Mouse (Mus musculus) hindbrain, embryonic 15.5 days (tissue): Measurements from ENCODE around the gene Palm3. TPM values are rescaled to one million over a fixed set of nuclear protein-coding genes. Genes with fewer than 3 reads are reported as not detected.

Source experiments
- ATAC-seq: fragments of 200-750 bp; cut with Nextera tagmentation; 2 replicates; pipeline ENCODE4 v1.8.0; 2017; ENCODE audit warnings: low read depth, moderate number of reproducible peaks, moderate TSS enrichment; ENCODE audit not compliant: low FRiP score
- H3K27ac ChIP-seq: fragments of 300-500 bp; sonication (generic); replicated peaks from 2 replicates; pipeline ENCODE4 v1.5.1; 2015; ENCODE audit warnings: mild to moderate bottlenecking, inconsistent platforms
- H3K27me3 ChIP-seq: fragments of 300-500 bp; sonication (generic); 2 replicates; pipeline ENCODE4 v1.6.1; 2015; ENCODE audit warnings: control low read depth, inconsistent platforms
- H3K36me3 ChIP-seq: fragments of 300-500 bp; sonication (generic); 2 replicates; pipeline ENCODE4 v1.6.1; 2015; ENCODE audit warnings: control low read depth, inconsistent platforms
- H3K4me1 ChIP-seq: fragments of 300-500 bp; sonication (generic); replicated peaks from 2 replicates; pipeline ENCODE4 v1.6.1; 2015; ENCODE audit warnings: control low read depth, inconsistent platforms
- H3K4me2 ChIP-seq: fragments of 300-500 bp; sonication (generic); 2 replicates; pipeline ENCODE4 v1.6.1; 2015; ENCODE audit warnings: moderate library complexity, mild to moderate bottlenecking, inconsistent platforms
- H3K4me3 ChIP-seq: fragments of 300-500 bp; sonication (generic); 2 replicates; pipeline ENCODE4 v1.5.1; 2015; ENCODE audit warnings: mild to moderate bottlenecking, inconsistent platforms
- H3K9ac ChIP-seq: fragments of 300-500 bp; sonication (generic); 2 replicates; pipeline ENCODE4 v1.6.1; 2015; ENCODE audit warnings: inconsistent platforms
- H3K9me3 ChIP-seq: fragments of 300-500 bp; sonication (generic); 2 replicates; pipeline ENCODE4 v1.6.1; 2016; ENCODE audit warnings: control low read depth, inconsistent platforms
- WGBS: fragments of 180-500 bp; shearing (Covaris S2); methylation state at CpG from one replicate; pipeline ENCODE4 v1.1.7; 2015; 5-methylcytosine and 5-hydroxymethylcytosine counted together
- polyA plus RNA-seq: library from polyadenylated mRNA; unstranded; fragments of >200 nt; fragmentation: Nextera tagmentation; extraction: Ambion mirVana; gene quantifications from 2 replicates; pipeline ENCODE4 v1.2.1, GENCODE M21; 2015

Palm3 gene
- polyA plus RNA-seq, 1 experiment from 2014 or later = 8.8 TPM

DNA sequence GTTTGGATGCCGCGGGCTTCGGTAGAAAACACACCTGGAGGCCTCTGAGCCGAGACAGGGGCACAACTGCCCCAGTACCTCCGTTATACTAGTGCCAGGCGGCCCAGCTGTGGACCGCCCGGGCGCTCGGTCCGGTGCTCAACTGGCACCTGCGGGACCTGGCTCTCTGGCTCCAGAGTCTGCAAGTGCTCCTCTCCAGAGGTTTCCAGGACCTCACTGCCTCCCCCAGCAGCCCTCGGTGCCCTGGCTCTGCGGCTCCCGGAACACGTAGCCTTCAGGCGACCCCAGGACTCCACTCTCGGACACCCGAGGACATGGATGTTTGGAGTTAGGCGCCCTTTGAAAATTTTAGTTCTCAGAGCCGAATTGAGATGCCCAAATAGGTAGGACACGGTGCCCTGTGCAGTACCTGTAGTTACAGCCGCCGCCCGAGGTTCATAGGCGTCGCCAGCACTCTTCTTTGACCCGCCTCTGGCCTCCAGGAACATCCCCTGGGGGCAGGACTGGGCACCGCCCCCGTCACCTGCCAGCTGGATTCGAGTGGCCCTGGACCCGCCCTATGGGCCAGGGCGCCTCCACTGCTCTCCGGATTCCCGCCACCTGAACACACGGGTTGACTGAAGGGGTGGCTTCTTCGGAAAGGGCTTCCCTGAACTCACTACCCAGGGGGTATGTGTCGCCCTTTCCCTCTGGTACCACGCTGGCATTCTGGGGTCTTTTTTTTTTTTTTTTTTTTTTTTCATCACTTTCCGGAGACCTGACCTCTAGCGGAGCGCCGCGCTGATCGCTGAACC lies 9.4 kb upstream of the Palm3 start, which contains the start of gene 2210011C24Rik:
2210011C24Rik (minus strand) TSS at position 467 of the 794 bp plus-strand sequence.
- peak within 1 kb of the TSS; percentile 99 for H3K4me2 ChIP-seq
- peak within 1 kb of the TSS; percentile 58 for H3K9ac ChIP-seq
- peaks cover 28% of the 10 kb centered on the region for H3K4me1 ChIP-seq
- H3K9me3 ChIP-seq = no peaks in the 10 kb centered on the region
- H3K27ac ChIP-seq = no peak within 1 kb of the TSS
- H3K27me3 ChIP-seq = peaks cover 34% of the 10 kb centered on the region
- peak within 1 kb of the TSS; percentile 48 for H3K4me3 ChIP-seq
- ATAC-seq = no peak
- WGBS = 1% methylated on average over 45 of the region's 45 CpGs
- H3K36me3 ChIP-seq = no peaks in the 10 kb centered on the region

DNA sequence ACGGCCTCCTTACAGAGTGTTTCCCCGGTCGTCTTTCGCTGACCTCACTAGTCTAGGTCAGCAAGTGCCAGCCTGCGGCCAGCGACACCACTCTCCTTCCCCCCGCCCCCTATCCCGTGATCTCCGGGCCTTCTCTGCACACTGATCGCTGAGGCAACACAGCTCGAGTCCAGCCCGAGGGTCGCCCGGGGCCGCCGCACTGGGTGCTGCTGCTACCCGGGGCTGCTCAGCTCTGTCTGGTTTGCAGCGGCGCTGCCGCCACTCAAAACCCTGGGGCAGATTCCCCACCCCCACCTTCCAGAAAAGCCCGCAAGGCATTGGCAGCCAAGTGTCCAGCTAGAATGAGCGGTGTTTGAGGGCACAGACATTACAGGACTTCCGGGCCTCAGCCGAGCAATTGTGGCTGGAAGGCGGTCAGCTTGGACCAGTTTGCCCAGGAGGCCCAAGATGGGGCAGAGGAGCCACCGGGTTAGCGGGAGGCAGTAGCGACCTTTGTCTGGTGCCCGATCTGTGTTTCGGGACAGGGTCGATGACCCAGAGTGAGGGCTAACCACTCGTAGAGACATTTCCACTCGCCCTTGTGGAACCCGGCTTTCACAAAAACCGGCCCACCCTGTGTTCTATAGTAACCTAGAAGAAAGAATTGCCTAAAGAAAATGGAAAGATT lies 8.6 kb upstream of the Palm3 start:
- H3K27ac ChIP-seq = no peak overlapping the region
- 8% methylated on average over 35 of the region's 35 CpGs for WGBS
- H3K27me3 ChIP-seq = peaks cover 34% of the 10 kb centered on the region
- H3K9me3 ChIP-seq = no peaks in the 10 kb centered on the region
- peak overlapping the region; percentile 99 for H3K4me2 ChIP-seq
- H3K9ac ChIP-seq = no peak overlapping the region
- H3K4me1 ChIP-seq = peaks cover 28% of the 10 kb centered on the region
- no peaks in the 10 kb centered on the region for H3K36me3 ChIP-seq
- ATAC-seq = no peak
- H3K4me3 ChIP-seq = peak overlapping the region; percentile 48

DNA sequence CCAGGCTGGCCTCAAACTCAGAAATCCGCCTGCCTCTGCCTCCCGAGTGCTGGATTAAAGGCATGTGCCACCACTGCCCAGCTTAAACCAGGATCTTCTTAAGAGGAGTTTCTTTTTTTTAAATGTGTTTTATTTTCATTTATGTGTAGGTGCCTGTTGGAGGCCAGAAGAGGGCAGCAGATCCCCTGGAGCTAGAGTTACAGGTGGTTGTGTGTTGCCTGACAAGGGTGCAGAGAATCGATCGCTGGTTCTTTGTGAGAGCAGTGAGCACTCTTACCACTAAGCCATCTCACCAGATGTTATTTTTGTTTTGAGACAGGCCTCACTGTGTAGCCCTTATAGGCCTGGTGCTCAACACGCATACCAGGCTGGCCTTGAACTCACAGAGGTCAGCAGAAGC lies 5.4 kb upstream of the Palm3 start:
- 94% methylated on average over 5 of the region's 5 CpGs for WGBS
- Histone ChIP-seq H3K4me3 (no peak overlapping the region), H3K9ac (no peak overlapping the region), H3K9me3 (no peaks in the 10 kb centered on the region), H3K4me1 (peaks cover 18% of the 10 kb centered on the region), H3K36me3 (no peaks in the 10 kb centered on the region), H3K4me2 (no peak overlapping the region), H3K27me3 (peaks cover 30% of the 10 kb centered on the region), H3K27ac (no peak overlapping the region)
- no peak for ATAC-seq

DNA sequence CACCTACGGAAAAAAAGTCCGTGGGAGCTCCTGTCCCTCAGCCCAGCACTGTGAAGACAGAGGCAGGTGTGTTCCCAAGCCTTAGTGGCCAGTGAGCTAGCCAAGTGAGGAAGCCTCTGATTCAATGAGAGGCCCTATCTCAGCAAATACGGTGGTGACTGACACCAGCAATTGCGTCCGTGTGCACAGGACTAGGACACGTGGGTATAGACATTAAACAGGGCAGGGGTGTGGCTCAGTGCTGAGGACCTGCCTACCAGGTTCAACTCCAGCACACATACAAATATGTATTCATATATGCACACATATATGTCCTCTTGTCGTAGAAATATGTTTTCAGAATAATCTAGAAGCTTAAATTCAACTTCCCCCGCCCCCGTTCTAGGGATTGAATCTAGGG lies 1.5 kb upstream of the Palm3 start:
- Histone ChIP-seq H3K9me3 (no peaks in the 10 kb centered on the region), H3K36me3 (no peaks in the 10 kb centered on the region), H3K27ac (no peak overlapping the region), H3K4me2 (no peak overlapping the region), H3K9ac (no peak overlapping the region), H3K4me1 (no peaks in the 10 kb centered on the region), H3K4me3 (no peak overlapping the region), H3K27me3 (peaks cover 20% of the 10 kb centered on the region; the same call in 1 of the 2 replicates)
- ATAC-seq = no peak
- 83% methylated on average over 9 of the region's 9 CpGs for WGBS

DNA sequence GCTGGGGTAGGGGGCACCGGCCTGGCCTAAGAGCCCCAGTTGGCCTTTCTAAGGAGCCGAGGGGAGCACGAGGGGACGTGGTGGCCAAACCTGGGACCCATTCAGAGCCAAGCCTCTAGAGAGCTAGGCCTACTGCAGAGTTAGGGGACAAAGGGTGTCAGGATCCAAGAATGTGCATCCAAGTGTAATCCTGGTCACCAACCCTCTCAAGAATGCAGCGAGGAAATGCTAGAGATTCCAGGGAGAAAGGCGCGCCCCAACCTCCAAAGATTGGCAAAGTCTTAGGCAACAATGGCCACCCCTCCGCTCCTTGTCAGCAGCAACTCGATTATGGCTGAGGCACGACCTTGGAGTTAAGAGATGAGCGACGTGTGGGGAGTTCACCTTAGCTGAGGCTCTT lies 298 bp downstream of the Palm3 start:
- ATAC-seq = no peak

DNA sequence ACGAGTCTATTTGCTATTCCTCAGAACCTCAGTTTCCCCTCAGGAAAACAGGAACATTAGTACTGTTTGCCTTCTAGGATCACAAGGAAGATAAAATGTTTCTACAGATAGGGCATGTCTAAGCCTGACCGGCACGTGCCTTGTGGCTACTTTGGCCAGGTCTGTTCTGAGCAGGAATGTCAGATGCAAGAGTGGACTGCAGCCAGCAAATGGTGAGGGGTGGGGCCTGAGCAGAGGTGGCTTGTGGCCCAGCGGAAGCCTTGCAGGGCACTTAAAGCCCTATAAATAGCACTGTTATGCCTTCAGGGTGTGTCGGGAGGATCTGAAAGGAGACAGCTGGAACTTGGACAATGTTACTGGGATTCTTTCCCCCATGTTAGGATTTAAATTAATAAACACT lies 1.8 kb downstream of the Palm3 start:
- ATAC-seq = no peak
- H3K27ac ChIP-seq = no peak overlapping the region
- 62% methylated on average over 5 of the region's 5 CpGs for WGBS
- no peak overlapping the region for H3K4me2 ChIP-seq
- peaks cover 9% of the 10 kb centered on the region for H3K4me1 ChIP-seq
- no peaks in the 10 kb centered on the region for H3K36me3 ChIP-seq
- H3K4me3 ChIP-seq = no peak overlapping the region
- no peaks in the 10 kb centered on the region for H3K9me3 ChIP-seq
- no peak overlapping the region for H3K9ac ChIP-seq
- H3K27me3 ChIP-seq = peaks cover 32% of the 10 kb centered on the region

More for the DNA sequence above, 298 bp downstream of the Palm3 start:
- Histone ChIP-seq H3K27me3 (peaks cover 22% of the 10 kb centered on the region), H3K4me1 (peaks cover 9% of the 10 kb centered on the region), H3K9me3 (no peaks in the 10 kb centered on the region), H3K9ac (no peak overlapping the region), H3K36me3 (no peaks in the 10 kb centered on the region), H3K27ac (no peak overlapping the region), H3K4me3 (no peak overlapping the region), H3K4me2 (peak overlapping the region; percentile 6; the same call in 1 of the 2 replicates)
- WGBS = 41% methylated on average over 12 of the region's 12 CpGs

DNA sequence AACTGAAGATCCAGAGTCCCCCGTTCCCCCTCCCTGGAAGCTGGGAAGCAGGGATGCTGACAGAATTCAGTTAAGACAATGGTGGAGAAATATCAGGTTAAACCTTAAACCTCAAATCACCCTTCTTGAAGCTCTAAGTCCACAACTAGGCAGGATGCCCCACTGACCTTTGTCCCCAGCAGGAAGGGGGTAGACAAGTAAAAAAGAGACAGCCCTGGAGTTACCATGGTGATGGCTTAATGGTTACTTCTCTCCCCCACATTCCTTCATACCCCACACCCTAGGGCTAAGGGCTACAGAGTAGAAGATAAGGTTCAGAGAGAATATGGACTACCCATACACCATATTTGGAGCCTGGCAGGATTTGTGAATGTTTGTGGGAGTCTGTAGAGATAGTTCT lies 2.4 kb downstream of the Palm3 start:
- Histone ChIP-seq H3K4me2 (no peak overlapping the region), H3K9ac (no peak overlapping the region), H3K9me3 (no peaks in the 10 kb centered on the region), H3K27me3 (peaks cover 34% of the 10 kb centered on the region), H3K27ac (no peak overlapping the region), H3K4me3 (no peak overlapping the region), H3K36me3 (no peaks in the 10 kb centered on the region), H3K4me1 (peaks cover 9% of the 10 kb centered on the region)
- WGBS = 61% methylated on average over 1 of the region's 1 CpGs
- ATAC-seq = no peak

DNA sequence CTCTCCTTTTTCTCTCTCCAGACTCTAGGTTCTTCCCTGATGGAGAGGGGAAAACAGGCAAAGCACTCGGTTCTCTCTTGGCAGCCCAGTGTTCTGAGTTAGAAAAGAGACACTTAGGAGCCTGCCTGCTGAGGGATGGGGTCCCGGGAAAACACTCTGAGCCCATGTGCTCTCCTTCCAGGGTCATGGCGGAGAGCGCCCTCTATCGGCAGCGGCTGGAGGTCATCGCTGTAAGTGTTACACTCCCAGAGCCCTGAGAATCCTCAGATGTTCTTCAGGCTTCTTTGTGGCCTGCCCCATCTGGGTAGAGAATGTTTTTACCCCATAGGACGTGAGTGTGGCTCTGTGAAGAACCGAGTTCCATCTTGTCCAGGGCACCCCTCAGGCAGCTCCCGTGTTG lies 2.9 kb downstream of the Palm3 start:
- no peak for ATAC-seq
- Histone ChIP-seq H3K27me3 (peaks cover 34% of the 10 kb centered on the region), H3K9me3 (no peaks in the 10 kb centered on the region), H3K4me2 (no peak overlapping the region), H3K27ac (no peak overlapping the region), H3K9ac (no peak overlapping the region), H3K4me3 (no peak overlapping the region), H3K36me3 (no peaks in the 10 kb centered on the region), H3K4me1 (peaks cover 9% of the 10 kb centered on the region)
- 8% methylated on average over 10 of the region's 10 CpGs for WGBS

DNA sequence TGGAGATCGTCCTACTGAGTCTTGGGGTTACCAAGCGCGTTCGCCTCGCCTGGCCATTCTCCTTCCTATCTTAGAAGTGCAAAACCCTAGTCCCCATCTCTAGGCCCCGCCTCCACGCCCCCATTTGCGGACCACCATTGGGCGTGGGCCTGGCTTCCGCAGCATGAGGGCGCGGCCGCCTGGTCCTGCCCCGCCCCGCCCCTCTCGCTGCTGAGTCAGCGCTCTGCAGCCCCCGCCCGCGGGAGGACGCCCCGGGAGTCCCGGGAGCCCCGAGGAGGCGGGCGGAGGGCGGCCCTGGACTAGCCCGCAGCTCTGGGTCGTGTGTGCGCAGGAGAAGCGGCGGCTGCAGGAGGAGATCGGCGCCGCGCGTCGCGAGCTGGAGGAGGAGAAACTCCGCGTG lies 4.6 kb downstream of the Palm3 start:
- no peaks in the 10 kb centered on the region for H3K9me3 ChIP-seq
- peak; percentile 81 for ATAC-seq
- peak overlapping the region; percentile 92 for H3K4me2 ChIP-seq
- peaks cover 29% of the 10 kb centered on the region for H3K27me3 ChIP-seq
- H3K4me1 ChIP-seq = peaks cover 9% of the 10 kb centered on the region
- H3K36me3 ChIP-seq = no peaks in the 10 kb centered on the region
- no peak overlapping the region for H3K27ac ChIP-seq
- H3K9ac ChIP-seq = peak overlapping the region; percentile 47
- peak overlapping the region; percentile 51 for H3K4me3 ChIP-seq
- under 1% methylated on average over 41 of the region's 41 CpGs for WGBS

DNA sequence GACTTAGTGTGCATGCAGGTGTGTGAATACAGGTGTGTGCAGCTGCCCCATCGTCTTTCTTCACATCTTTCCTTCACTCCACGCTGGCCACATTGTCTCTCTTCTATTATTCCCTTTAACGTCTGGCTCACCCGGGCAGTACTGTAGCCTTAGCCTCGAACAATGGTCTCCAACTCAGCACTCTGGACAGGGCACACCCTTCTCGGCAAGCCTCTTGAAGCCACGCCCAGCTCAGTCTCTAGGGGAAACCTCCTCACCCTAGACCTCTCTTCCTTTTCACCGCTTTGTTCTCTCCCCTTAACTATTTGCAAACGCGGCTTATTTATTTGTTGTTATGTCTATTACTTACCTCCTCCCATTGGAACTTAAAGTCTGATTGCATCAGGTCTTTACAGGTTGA lies 6.2 kb downstream of the Palm3 start:
- no peak overlapping the region for H3K4me3 ChIP-seq
- H3K27me3 ChIP-seq = peaks cover 19% of the 10 kb centered on the region
- peaks cover 9% of the 10 kb centered on the region for H3K4me1 ChIP-seq
- ATAC-seq = no peak
- WGBS = 9% methylated on average over 10 of the region's 10 CpGs
- H3K9me3 ChIP-seq = no peaks in the 10 kb centered on the region
- no peak overlapping the region for H3K4me2 ChIP-seq
- no peak overlapping the region for H3K9ac ChIP-seq
- H3K27ac ChIP-seq = no peak overlapping the region
- H3K36me3 ChIP-seq = no peaks in the 10 kb centered on the region

DNA sequence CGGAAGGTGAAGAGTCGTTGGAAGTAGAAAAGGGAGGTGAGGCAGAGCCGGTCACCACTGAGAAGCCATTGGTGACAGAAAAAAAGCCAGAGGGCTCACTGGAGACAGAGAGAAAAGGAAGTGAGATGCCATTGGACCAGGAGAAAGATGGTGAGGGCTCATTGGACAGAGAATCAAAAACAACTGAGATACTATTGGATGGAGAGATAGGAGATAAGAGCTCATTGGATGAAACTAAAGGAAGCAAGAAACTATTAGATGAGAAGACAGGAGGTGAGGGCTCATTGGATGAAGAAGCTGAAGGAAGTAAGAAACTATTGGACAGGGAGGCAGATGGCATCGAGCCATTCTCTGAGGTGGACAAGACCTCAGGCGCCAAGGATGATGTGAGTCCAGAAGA lies 8.0 kb downstream of the Palm3 start:
- ATAC-seq = no peak
- no peak overlapping the region for H3K27ac ChIP-seq
- peaks cover 14% of the 10 kb centered on the region for H3K27me3 ChIP-seq
- H3K4me1 ChIP-seq = peaks cover 9% of the 10 kb centered on the region
- H3K4me3 ChIP-seq = no peak overlapping the region
- 84% methylated on average over 5 of the region's 5 CpGs for WGBS
- no peak overlapping the region for H3K9ac ChIP-seq
- H3K9me3 ChIP-seq = no peaks in the 10 kb centered on the region
- no peak overlapping the region for H3K4me2 ChIP-seq
- H3K36me3 ChIP-seq = no peaks in the 10 kb centered on the region

DNA sequence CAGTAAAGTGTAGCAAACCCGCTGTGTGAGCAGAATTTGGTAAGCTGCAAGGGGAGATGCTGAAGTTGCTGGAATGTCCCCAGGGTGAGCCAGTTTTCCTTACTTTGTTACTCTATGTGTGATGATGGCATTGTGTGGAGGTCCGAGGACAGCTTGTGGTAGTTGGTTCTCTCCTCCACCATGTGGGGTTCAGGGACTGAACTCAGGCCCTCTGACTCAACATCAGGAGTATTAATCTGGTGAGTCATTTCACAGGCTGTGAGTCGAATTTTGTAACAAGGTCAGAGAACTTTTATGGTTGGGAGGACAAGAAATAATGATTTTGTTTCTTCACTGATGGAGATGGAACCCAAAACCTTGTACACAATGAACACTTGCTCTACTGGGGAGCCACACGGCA lies 11.5 kb downstream of the Palm3 start:
- H3K4me1 ChIP-seq = no peaks in the 10 kb centered on the region
- peaks cover 5% of the 10 kb centered on the region; the same call in 1 of the 2 replicates for H3K27me3 ChIP-seq
- H3K36me3 ChIP-seq = no peaks in the 10 kb centered on the region
- no peak overlapping the region for H3K27ac ChIP-seq
- no peak overlapping the region for H3K4me2 ChIP-seq
- no peak overlapping the region for H3K4me3 ChIP-seq
- no peaks in the 10 kb centered on the region for H3K9me3 ChIP-seq
- ATAC-seq = no peak
- 80% methylated on average over 4 of the region's 4 CpGs for WGBS
- no peak overlapping the region for H3K9ac ChIP-seq
